Mouse (Mus musculus) stomach, postnatal 0 days (tissue): ENCODE data around the gene Pkmyt1.

Source experiments
- CTCF ChIP-seq: IDR thresholded peaks from 2 replicates; pipeline ENCODE4 v1.5.1; 2016; ENCODE audit warnings: antibody characterized with exemption, low read depth, mild to moderate bottlenecking, moderate library complexity
- EP300 ChIP-seq: optimal IDR thresholded peaks from 2 replicates; pipeline ENCODE3; 2016; ENCODE audit warnings: antibody characterized with exemption

DNA sequence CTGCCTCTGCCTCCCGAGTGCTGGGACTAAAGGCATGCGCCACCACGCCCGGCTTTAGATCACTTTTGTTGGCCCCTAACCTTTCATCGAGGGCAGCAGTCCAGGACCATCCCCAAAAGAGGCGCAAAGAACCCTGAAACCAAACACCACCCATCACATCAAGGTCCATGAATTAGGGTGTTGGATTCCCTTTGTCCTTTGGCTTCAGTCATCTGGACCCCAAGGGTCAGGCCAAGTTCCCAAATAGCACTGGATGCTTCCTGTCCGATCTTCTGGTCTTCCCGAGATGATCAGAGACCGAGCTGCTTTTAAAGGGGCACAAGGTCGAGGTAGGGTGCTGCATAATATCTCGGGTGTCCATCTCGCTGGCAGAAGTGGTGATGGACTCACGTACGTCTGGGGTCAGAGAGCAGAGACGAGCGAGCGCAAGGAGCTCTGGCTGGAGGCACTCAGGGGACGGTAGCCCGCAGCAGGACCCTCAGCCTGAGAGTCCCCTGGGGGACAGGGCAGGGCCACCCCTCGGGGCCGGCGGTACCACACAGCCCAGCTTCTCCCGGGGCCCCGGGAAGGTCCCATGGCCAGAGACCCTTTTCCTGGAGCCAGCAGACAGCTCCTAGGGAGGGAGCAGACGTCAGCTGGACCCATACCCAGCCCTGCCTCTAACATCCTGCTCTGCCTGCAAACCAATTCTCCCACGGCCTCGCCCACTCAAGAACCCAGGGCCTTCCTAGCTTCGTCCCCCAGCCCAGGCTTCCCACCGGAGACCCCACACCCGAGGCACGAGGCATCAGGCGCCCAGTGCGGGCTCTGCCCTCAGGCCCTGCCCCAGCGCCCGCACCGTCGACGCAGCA, 15.4 kb downstream of the Pkmyt1 start:
- TF ChIP-seq CTCF (no peak), EP300 (no peak)
